Mouse (Mus musculus) C2C12 (cell line): ENCODE measurements at regions not wholly inside any gene's neighbourhood (a gene's known extent, or its start where the extent isn't known, plus 50 kb on each side); places are given as distances from the start of the nearest gene placed in this dataset. TPM values are rescaled to one million over a fixed set of nuclear protein-coding genes. Genes with fewer than 3 reads are reported as not detected.

Experiments used
- H3K27me3 ChIP-seq: one replicate; pipeline ENCODE4 v1.6.1; 2011; ENCODE audit not compliant: control insufficient read depth, insufficient read depth, insufficient read length
- H3K36me3 ChIP-seq: one replicate; pipeline ENCODE4 v1.6.1; 2011; ENCODE audit not compliant: control insufficient read depth, insufficient read depth
- H3K4me3 ChIP-seq: one replicate; pipeline ENCODE4 v1.5.1; 2011; ENCODE audit warnings: mild to moderate bottlenecking, control low read depth; ENCODE audit not compliant: poor library complexity, insufficient read depth, severe bottlenecking
- H3K79me2 ChIP-seq: one replicate; pipeline ENCODE4 v1.6.1; 2011; ENCODE audit not compliant: control insufficient read depth, insufficient read depth
- H3K79me3 ChIP-seq: one replicate; pipeline ENCODE4 v1.6.1; 2011; ENCODE audit warnings: low read depth, control low read depth
- H3ac ChIP-seq: one replicate; pipeline ENCODE3; 2011; ENCODE audit warnings: low read depth; ENCODE audit not compliant: control insufficient read depth, insufficient read length
- CEBPB ChIP-seq: IDR thresholded peaks from one replicate; pipeline ENCODE4 v1.6.1; 2011; ENCODE audit warnings: low read depth, mild to moderate bottlenecking, control low read depth, moderate library complexity
- CTCF ChIP-seq: IDR thresholded peaks from one replicate; pipeline ENCODE4 v1.5.1; 2011; ENCODE audit not compliant: control insufficient read depth, insufficient read depth, insufficient read length
- FOSL1 ChIP-seq: IDR thresholded peaks from one replicate; pipeline ENCODE4 v1.8.0; 2011; ENCODE audit warnings: mild to moderate bottlenecking, low read length; ENCODE audit not compliant: poor library complexity, insufficient read depth, severe bottlenecking
- MAX ChIP-seq: IDR thresholded peaks from one replicate; pipeline ENCODE4 v1.6.1; 2011; ENCODE audit warnings: mild to moderate bottlenecking, control low read depth
- MYOD1 ChIP-seq: IDR thresholded peaks from one replicate; pipeline ENCODE4 v1.6.1; 2011; ENCODE audit warnings: low read depth; ENCODE audit not compliant: control insufficient read depth, insufficient read length
- MYOG ChIP-seq: IDR thresholded peaks from one replicate; pipeline ENCODE4 v1.6.1; 2011; ENCODE audit not compliant: control insufficient read depth, insufficient read length; ENCODE audit errors: extremely low read depth
- USF1 ChIP-seq: IDR thresholded peaks from one replicate; pipeline ENCODE4 v1.6.1; 2011; ENCODE audit warnings: low read depth, mild to moderate bottlenecking, control low read depth, moderate library complexity
- microRNA-seq: library from miRNA; unstranded; fragments of <30 nt; microRNA quantifications from one replicate; pipeline ENCODE4, GENCODE M21; 2019; ENCODE audit warnings: borderline microRNAs expressed

GRCm38 (mm10) chr15:6242132-6242531 is 57.5 kb upstream of the Dab2 start:
- Histone ChIP-seq H3K4me3 (no peak overlapping the region), H3K27me3 (no peaks in the 10 kb centered on the region), H3ac (no peak overlapping the region), H3K79me2 (no peaks in the 10 kb centered on the region), H3K36me3 (no peaks in the 10 kb centered on the region), H3K79me3 (no peaks in the 10 kb centered on the region)
- TF ChIP-seq FOSL1 (no peak), USF1 (no peak), CTCF (no peak), MAX (no peak), MYOD1 (no peak), MYOG (no peak), CEBPB (no peak)

DNA sequence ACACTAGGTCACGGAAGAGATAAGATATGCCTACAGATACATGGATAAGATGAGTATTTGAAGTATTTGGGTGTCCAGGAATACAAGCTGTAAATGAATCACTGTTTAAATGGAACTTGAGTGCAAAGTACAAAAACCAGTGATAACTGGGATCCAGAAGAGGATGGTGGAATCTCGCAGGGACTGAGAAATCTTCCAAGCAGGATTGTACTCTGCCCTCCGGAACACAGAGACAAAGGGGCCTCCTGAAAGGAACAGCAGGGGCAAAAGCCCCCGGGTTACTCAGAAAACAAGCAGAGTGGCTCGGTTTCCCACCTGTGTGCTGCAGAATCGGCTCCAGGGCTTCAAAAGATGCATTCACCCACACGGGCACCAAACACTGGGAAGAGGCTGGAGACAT is 55.2 kb upstream of the Dab2 start:
- TF ChIP-seq FOSL1 = no peak
- no peak for TF ChIP-seq MAX
- TF ChIP-seq USF1 = no peak
- TF ChIP-seq MYOD1 = no peak
- TF ChIP-seq CTCF = no peak
- no peak for TF ChIP-seq CEBPB
- no peak for TF ChIP-seq MYOG
- no peaks in the 10 kb centered on the region for H3K79me2 ChIP-seq
- no peaks in the 10 kb centered on the region for H3K36me3 ChIP-seq
- no peak overlapping the region for H3ac ChIP-seq
- no peaks in the 10 kb centered on the region for H3K27me3 ChIP-seq
- H3K79me3 ChIP-seq = no peaks in the 10 kb centered on the region
- no peak overlapping the region for H3K4me3 ChIP-seq

GRCm38 (mm10) chr15:6245950-6246894 is 53.4 kb upstream of the Dab2 start:
- no peaks in the 10 kb centered on the region for H3K79me2 ChIP-seq
- TF ChIP-seq CTCF (no peak), MYOG (no peak), FOSL1 (no peak), CEBPB (no peak), MAX (no peak), USF1 (no peak), MYOD1 (no peak)
- no peak overlapping the region for H3K4me3 ChIP-seq
- no peaks in the 10 kb centered on the region for H3K36me3 ChIP-seq
- H3K27me3 ChIP-seq = no peaks in the 10 kb centered on the region
- no peaks in the 10 kb centered on the region for H3K79me3 ChIP-seq
- H3ac ChIP-seq = no peak overlapping the region

- no peaks in the 10 kb centered on the region for H3K27me3 ChIP-seq
- H3ac ChIP-seq = no peak overlapping the region
- no peak overlapping the region for H3K4me3 ChIP-seq
- no peak for TF ChIP-seq MYOG
- no peak for TF ChIP-seq MAX
- no peaks in the 10 kb centered on the region for H3K79me2 ChIP-seq
- H3K36me3 ChIP-seq = no peaks in the 10 kb centered on the region
- H3K79me3 ChIP-seq = no peaks in the 10 kb centered on the region
These were observed 51.1 kb upstream of the Dab2 start for GRCm38 (mm10) chr15:6248470-6248869.

Small RNAs in the stretch of these regions (microRNA-seq; reads per million reads assigned to microRNA genes)
- not detected for gene Gm27760
